Mouse (Mus musculus): ENCODE data around the gene Plxna2.

Plxna2 gene

DNA sequence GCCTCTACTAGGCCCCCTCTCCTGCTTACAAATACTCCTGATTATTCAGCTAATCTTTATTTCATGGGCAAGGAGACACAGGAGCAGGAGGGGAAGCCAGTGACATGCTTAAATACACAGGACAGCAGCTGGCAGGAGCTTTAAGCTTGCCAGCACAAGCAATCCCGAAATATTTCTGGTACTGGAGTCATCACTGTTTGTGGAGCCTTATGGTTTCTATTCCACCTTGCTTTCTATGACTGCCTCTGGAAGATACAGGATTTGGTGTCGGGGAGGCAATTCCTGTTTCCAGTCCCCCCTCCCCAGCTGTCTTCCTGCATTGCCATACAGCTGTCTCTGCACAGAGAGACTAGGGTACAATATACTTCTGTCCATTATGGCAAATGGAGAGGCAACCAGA, 4.7 kb downstream of the Plxna2 start:
- no peak for DNase-seq (ENCODE audit: low read depth)

- no peak for DNase-seq (ENCODE audit: low read depth)
Measured at GRCm38 (mm10) chr1:194623641-194624040, 5.6 kb downstream of the Plxna2 start.

DNA sequence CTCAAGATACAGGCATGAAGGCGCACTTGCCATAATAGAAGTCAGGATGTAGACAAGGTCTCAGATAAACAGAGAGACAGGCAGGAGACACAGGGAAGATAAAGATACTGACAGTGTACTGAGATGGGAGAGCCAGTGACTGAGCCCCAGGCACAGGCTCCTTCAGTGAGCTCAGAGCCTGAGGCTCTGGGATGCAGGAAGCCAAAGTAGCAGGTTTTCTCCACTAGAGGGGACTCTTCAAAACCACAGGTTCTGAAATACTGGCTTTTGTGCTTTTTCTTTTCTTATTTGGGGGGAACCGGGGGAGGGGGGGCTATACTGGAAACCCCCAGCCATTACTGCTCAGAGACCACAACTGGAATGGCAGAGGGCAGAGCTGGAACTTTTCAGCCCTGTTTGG, 6.4 kb downstream of the Plxna2 start:
- DNase-seq (ENCODE audit: low read depth): no peak

- no peak for DNase-seq (ENCODE audit: low read depth)
Measured at GRCm38 (mm10) chr1:194624973-194625372, 7.0 kb downstream of the Plxna2 start.

DNA sequence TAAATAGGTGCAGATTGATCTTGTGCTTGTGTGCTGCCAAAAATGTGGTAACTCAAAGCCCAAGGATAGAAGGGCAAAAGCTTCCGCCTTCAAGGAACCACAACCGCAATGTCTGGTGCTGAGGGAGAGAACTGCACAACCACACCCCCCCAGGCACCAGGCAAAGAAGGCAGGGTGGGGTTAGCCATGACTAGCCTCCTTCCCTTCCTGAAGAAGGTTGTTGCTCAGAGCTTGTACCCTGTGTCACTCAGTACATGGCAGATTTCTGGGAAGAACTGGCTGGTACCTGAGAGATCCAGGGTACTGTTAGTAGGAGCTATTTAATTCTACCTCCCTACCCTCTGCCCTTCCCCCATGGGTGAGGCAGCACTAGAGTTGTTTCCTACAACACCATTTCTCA, 8.1 kb downstream of the Plxna2 start:
- no peak for DNase-seq (ENCODE audit: low read depth)

- no peak for DNase-seq (ENCODE audit: low read depth)
Measured at GRCm38 (mm10) chr1:194627286-194627685, 9.3 kb downstream of the Plxna2 start.

- DNase-seq (ENCODE audit: low read depth): no peak
Measured at GRCm38 (mm10) chr1:194629135-194629689, 11.2 kb downstream of the Plxna2 start.

DNA sequence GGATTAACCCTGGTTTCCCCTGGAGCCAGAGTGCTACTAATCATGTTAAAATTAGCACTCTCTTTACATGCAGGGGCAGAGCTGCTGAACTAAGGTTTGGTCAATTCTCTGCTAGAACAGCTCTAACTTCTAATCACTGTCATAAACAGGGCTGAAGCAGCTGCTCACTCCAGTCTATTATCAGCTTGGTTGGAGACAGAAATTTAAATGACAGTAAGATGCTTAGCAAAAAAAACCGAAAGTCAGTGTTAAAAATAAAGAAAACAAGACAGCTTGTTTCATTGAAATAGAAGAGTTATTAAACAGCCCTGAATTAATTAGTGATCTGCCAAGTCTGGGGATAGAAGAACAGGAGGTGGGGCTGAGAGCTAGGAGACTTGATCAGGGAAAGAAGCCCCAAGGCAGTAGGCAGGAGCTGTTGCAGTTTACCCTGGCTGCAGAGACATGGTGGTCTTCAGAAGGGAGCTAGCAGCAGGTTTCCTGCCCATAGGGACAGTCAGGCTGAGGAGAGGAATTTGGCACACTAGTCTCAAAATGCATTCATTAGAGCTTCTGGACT, 12.6 kb downstream of the Plxna2 start:
- DNase-seq (ENCODE audit: low read depth): no peak

DNA sequence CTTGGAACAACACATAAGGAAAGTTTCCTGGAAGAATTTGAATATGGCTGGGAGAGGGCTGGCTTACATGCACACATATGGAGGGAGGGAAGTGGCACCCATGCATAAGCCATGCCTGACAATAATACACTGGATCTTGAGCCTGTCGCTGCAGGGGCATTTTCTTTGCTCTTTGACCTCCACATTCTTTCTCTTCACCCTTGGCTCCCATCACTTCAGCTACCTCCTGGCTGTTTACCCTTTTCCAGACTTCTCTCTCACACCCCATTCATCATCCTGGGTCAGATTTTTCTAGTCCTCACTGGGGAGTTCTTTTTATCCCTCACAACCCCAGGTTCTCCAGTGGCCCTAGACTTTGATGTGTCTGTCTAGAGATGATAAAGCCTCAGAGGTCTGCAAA, 13.6 kb downstream of the Plxna2 start:
- DNase-seq (ENCODE audit: low read depth): no peak

- DNase-seq (ENCODE audit: low read depth): no peak
Measured at GRCm38 (mm10) chr1:194632029-194632428, 14.0 kb downstream of the Plxna2 start.

GRCm38 (mm10) chr1:194635411-194635810, 17.4 kb downstream of the Plxna2 start:
- DNase-seq (ENCODE audit: low read depth): no peak

- DNase-seq (ENCODE audit: low read depth): no peak
Measured at GRCm38 (mm10) chr1:194635942-194636341, 17.9 kb downstream of the Plxna2 start.

- DNase-seq (ENCODE audit: low read depth): no peak
Measured at GRCm38 (mm10) chr1:194637391-194638304, 19.6 kb downstream of the Plxna2 start.

DNA sequence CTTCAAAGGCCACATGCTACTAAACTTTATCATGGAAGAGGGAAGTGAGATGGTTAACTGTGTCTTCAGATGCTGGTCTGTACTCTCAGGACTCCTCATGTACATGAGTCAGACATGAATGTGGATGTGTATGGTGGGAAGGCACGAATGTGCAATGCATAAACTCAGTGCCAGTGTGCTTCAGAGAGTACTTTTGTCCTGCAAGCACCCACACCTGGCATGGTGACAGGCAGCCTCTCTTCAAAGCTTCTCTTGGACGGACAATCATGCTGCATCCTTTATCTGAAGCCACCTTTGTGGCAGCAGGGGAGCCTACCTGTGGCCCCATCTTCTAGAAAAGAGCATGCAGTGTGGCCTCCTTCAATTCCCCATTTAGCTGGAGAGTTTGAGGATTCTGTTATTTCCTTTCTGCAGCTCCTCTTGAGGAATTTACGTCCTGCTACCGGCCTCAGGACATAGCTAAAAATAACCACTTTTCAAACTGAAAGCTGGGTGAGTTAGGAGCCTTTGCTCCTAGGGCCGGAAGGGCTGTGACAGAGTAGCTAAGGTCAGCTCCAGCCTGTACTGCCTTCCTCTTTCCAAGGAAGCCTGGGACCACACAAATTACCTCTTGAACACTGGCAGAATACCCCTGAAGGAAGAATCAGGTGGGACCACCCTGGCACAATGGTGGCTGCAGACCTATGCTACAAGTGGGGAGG, 23.7 kb downstream of the Plxna2 start:
- no peak for DNase-seq (ENCODE audit: low read depth)

DNA sequence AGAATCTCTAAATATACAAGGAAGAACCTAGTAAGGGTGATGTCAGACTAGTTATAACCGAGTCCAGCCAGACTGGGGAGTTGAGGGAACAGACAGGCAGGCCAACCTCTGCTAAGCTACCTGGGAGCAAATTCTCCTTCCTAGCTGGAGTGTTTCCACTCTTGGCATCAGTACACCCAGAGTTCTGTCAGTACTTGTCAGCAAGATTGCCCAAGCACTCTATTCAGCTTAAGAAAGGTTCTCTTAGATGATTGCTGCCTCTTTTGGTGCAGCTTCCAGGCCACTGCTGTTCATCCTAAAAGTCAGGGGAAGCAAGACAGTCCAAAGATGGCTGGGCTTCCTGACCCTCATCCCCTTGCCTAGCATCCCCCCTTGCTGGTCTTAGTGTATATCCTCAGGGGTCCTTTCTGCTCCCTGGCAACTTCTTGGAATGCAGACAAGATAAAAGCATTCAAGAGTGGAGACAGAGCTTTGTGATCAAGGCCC, 24.3 kb downstream of the Plxna2 start:
- no peak for DNase-seq (ENCODE audit: low read depth)

DNA sequence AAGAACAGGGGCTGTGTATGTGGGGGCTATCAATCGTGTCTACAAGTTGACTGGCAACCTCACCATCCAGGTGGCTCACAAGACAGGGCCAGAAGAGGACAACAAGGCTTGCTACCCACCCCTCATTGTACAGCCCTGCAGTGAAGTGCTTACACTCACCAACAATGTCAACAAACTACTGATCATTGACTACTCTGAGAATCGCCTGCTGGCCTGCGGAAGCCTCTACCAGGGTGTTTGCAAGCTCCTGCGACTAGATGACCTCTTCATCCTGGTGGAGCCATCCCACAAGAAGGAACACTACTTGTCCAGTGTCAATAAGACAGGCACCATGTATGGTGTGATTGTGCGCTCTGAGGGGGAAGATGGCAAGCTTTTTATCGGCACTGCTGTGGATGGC, 25.9 kb downstream of the Plxna2 start:
- no peak for DNase-seq (ENCODE audit: low read depth)

DNA sequence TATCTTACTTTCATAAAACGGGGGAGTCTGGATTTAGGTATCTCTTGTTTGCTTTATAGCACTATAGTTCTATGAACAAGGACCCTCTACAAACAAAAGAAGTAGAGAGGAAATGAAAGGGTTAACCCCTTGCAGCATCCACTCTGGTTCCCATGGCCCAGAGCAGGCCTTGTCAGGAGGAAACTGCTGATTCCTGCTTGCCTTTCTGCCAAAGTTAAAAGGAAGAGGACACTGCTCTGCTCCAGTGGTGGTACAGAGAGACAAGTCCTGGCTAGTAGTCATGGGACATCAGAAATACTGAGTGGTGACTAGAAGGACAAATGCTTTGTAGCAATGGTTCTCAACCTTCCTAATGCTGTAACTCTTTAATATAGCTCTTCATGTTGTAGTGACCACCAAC, 27.9 kb downstream of the Plxna2 start:
- DNase-seq (ENCODE audit: low read depth): no peak

- DNase-seq (ENCODE audit: low read depth): no peak
Measured at GRCm38 (mm10) chr1:194650076-194650475, 32.1 kb downstream of the Plxna2 start.

DNA sequence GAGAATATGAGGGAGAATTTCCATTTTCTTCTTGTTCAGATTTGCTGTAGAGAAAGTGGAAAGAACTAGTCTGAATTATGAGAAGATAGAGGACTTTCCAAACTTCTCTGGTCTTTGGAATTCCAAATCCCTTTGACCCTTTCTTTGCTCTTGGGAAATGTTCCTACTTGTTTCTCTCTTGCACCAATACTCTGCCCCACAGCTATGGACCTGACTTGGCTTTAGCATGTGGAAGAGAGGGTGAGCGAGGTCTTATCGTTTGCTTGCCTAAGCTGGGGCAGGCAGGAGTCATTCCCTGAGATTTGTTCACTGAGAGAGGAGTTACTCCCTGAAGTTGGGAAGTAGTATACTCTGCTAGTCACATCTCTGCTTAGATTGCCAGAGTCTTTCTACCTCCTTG, 32.5 kb downstream of the Plxna2 start:
- DNase-seq (ENCODE audit: low read depth): no peak

- no peak for DNase-seq (ENCODE audit: low read depth)
Measured at GRCm38 (mm10) chr1:194651987-194652386, 34.0 kb downstream of the Plxna2 start.

DNA sequence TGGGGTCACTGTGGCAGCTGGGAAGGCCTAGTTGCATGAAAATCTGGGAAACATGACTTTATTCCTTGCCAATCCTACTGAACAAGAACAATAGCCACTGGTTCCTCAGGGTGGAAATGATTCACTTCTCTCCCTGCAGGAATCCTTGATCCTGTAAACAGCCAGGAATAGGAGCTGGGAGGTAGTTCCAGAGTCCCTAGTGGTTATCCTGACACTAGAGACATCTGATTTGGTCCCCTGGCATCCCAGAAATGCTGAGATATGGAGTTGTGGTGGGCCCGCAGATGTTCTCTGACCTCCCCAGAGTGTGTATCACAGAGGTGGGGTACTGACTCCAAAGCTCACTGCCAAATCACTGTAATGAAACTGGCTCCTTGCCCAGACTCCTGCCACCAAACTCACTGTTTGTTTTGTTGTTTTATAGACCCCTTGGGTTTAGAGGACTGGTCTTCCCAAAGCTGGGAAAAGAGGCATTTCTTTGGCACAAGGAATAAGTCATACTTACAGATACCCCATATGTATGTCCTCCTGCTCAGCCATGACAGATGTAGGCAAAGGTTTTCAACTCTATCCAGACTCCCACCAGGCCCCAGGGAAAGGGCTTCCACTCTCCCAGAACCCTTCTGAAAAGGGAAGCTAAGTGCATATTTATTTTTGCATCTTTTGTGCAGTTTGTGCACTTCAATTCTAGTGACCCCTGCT, 40.6 kb downstream of the Plxna2 start:
- DNase-seq (ENCODE audit: low read depth): no peak

Measured in naive thymus-derived CD4-positive, alpha-beta T cell, adult 2 months (primary cell).